Mouse (Mus musculus): ENCODE measurements around the gene Gyg.
"Not testable (repeated sequence)": the region's sequence is repeated elsewhere in the genome, so short reads cannot be mapped to it uniquely, and the experiment has no call there.

Gyg gene

DNA sequence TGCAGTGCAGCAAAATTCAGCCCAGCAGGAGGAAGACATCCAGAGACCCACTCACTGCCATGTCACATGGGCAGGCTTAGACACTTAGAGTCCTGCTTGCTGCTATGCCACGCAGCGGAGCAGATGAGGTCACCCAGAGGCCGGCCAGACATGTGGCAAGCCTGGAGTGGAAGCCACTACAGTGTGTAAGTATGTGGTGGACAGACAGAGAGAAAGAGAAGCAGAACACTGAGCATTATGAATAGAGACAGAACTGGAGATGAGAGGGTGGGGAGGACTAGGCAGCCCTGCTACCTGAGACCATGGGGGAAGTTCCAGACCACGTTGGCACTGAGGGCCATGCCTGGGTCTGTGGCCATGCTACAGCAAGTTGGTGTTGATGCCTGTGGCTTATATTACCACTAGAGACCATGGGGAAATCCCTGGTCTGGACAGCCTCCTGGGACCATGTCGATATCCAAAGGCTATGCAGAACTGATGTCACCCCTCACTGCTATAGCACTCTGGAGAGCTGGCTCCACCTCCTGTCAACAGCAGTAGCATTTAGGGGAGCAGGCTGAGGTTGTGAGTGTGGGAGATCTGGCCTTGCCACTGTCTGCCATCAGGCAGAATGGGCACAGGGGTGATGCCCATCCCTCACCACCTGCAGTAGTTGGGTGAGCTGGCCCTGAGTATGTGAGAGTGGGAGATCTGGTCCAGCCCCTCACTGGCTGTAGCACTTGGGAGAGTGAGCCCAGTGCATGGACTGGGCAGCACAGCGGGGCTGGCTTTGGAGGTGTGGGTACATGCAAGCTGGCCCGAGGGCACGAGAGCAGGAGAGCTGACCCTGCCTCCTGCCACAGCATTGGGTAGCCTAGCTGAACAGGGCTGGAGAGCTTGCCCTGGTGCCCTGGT lies 24.4 kb downstream of the Gyg start:
- DNase-seq, result no peak

DNA sequence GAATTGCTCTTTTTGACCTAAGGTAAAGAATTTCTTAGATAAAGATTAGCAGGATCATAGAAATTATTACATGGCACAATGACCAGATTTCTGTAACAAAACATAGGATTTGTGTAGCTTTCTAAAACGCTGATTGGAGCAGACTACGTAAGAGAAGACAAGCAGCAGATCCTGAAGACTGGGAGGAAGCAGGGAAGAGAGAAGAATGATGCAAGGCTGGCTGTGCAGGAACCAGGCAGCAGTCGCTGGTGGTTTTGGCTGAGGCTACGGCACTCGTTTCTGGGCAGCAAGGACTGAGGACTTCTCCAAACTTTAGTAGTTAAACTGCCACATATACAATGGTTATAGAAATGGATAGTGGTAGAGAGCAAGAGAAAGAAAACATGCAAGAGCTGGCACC lies 25.6 kb downstream of the Gyg start:
- DNase-seq, result no peak

DNA sequence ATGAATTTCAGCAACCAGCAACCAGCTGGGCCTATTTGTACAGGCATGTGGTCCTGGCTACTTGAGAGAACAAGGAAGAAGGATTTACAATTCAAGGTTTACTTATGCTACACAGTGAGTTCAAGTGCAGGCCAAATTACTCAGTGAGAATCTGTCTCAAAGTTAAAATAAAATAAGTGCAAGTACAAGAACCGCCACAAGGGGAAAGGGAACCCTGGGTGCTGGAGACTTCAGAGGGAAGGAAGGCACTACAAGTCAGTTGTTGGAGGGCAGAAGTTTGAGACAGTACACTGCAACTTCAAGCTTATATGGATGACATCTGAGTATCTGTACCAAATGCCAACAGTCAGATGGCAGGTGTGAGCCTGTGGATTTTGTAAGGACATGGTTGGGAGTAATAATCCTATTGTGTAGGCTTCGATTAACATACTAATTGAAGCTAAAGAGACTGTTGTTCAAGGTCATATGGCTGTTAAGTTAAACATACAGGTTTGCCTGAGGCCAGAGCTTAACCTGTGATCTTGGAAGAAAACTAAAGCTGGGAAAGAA lies 28.0 kb downstream of the Gyg start:
- DNase-seq, result no peak

- DNase-seq, result no peak
These were observed 29.5 kb downstream of the Gyg start for GRCm38 (mm10) chr3:20125604-20126003.

DNA sequence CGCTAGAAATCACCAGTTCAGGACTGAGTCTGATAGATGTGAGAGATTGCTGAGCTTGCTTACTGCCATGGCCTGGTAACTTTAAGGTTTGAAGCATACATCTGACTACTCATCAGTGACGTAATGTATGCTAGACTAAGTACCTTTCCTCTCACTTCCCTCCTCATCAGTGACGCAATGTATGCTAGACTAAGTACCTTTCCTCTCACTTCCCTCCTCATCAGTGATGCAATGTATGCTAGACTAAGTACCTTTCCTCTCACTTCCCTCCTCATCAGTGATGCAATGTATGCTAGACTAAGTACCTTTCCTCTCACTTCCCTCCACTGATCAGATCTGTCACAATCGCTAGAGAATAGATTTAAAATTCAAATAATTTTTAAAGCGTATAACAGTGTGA lies 33.5 kb downstream of the Gyg start:
- DNase-seq, result not testable (repeated sequence)

DNA sequence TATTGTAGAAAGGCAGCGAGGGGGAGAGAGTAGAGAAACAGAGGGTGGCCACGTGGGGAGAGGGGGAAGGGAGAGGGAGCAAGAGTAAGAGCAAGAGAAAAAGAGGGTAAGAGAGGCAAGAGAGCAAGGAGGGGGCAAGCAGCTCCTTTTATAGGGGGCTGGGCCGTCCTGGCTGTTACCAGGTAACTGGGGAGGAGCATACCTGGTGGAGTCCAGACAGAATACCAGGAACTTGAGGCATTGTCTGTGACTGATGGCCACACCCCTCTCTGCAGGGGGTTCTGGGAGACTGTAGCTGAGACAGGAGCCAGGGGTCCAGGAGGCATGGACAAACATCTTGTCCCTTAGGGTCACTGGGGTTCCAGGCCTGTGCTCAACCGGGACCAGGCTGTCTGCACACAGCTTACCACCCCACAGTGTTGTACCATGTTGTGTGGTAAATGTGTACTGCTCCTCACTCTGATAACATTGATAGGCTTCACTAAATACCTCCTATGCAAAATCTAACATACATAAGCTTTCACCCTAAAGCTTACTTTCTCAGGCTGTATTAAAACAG lies 35.4 kb downstream of the Gyg start:
- no peak for DNase-seq

DNA sequence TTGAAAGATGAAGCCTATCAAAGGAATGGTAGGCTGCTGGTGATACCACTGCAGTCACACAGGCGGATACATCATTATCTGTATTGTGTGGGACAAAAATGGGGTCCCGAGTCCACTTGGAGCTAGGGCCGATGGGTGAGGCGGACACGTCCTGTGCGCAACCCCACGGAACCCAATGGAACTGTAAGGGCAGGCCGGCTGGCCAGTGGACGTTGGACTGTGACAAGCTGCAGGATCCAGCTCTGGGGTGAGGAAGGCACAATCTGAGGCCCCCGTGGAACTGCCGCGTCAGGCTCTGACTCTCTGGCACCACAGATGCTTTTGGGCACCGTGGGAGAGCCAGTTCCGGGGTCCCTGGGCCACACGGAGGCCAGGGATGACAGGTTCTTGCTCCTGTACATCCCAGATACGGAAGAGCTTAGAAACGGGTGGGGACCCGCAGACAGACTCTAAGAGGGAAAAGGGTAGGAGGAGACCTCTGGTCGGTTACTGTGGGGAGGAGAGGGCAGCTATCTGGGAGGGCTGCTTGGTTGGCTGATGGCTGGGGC lies 36.0 kb downstream of the Gyg start:
- no peak for DNase-seq

GRCm38 (mm10) chr3:20111913-20112312 lies 43.2 kb downstream of the Gyg start:
- no peak for DNase-seq

GRCm38 (mm10) chr3:20108881-20109280 lies 46.2 kb downstream of the Gyg start:
- no peak for DNase-seq

- DNase-seq, result no peak
These were observed 50.3 kb downstream of the Gyg start for GRCm38 (mm10) chr3:20104776-20105175.

GRCm38 (mm10) chr3:20104318-20104717 lies 50.8 kb downstream of the Gyg start:
- no peak for DNase-seq

- DNase-seq, result no peak
These were observed 51.3 kb downstream of the Gyg start for GRCm38 (mm10) chr3:20103830-20104229.

- no peak for DNase-seq
These were observed 73.0 kb downstream of the Gyg start for GRCm38 (mm10) chr3:20082161-20082560.

DNA sequence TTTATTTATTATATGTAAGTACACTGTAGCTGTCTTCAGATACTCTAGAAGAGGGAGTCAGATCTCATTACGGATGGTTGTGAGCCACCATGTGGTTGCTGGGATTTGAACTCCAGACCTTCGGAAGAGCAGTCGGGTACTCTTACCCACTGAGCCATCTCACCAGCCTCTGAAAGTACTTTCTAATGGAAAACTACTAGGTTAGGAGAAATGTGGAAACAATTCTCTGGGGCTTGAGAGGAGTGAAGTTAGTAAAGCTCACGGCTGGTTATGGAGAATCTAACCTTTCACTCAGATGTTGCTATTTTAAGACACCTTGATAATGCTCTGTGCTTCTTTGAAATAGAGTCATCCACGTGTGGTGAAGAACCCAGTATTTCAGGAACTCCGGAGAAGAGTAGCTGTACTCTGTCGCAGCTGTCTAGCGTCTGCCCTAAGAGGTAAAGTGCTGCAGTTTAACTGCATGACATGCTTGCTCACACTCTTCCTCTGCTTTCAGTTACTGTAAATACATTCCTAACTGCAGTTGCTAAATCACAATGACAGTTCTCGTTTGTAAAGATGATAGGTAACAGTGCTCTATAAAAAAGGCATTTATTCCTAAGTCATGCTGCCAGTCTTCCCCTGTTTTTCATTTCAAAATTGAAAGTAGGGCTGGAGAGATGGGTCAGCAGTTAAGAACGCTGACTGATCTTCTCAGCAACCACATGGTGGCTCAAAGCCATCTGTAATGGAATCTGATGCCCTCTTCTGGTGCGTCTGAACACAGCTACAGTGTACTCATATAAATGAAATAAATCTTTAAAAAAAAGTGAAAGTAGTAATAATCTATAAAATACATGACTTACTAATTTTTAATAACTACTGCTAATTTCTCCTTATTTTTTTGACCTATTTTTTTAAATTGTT lies 78.7 kb downstream of the Gyg start:
- no peak for DNase-seq

Data from right cerebral cortex, postnatal 25 days (tissue).